ENCODE assay signal across 8 mouse cellular contexts in the genomic region with DNA sequence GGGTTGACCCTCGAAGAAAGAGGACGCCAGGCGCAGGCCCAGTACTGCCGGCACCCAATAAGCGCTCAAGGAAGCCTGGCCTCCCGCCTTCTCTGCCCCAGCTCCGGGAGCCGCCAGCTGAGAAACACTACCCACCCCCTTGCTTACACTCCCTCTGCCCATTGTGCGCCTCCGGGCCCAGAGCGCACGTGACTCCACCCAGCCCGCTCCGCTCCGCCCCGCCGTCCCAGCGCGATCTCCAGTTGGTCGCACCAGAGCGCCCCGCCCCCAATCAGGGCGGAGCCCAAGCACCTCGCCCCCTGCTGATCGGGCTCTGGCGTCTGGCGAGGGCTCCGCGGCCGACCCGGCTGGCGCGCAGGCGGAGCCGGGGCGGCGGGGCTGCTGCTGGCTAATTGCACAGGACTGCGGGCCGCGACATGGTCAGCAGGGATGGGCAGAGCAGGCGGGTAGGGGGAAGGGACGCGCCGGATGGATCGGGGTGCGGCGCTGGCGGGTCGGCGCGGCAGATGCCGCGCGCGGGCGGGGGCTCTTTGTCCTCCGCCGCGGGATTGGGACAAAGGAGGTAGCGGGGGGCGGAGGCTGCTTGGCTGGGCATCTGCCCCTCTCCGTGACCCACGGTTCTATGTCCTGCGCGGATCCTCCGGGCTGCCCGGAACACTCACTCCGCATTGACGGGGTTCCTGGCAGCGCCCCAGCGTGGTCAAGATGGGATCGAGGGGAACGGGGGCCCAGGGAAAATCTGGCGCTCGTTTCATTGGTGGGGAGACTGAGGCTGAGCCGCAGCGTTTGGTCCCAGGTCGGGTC. TPM values are rescaled to one million over a fixed set of nuclear protein-coding genes. Genes with fewer than 3 reads are reported as not detected.
DNase-seq lines count a peak whose midpoint lies in the region; ATAC-seq and TF ChIP-seq lines count a peak whose summit lies in the region.

A gene (minus strand): TSS at position 129 of the 804 bp plus-strand sequence.

- peak; percentile 97 for ATAC-seq in forebrain, embryonic 15.5 days (replicated peaks)
- peak; percentile 85 for ATAC-seq in neutrophil, adult 5-6 weeks (ENCODE audit: extremely low read depth, insufficient number of reproducible peaks, low FRiP score, poor library complexity, severe bottlenecking)

- peak within 1 kb of the TSS; percentile 74 for H3K4me2 ChIP-seq in forebrain, embryonic 15.5 days (replicated peaks)

- in situ Hi-C loops in ES-E14 (cut with MboI; ENCODE audit: low sequenced_read_pairs in 2 of 2, unreplicated experiment in 2 of 2): no loop called here

- no peak within 1 kb of the TSS for H3K27ac ChIP-seq in ES-E14 (ENCODE audit: insufficient read depth, low read depth, low read length, poor library complexity, severe bottlenecking)
- H3K27ac ChIP-seq in forebrain, embryonic 15.5 days (replicated peaks): peak within 1 kb of the TSS; percentile 98

- H3K9ac ChIP-seq in ES-E14 (ENCODE audit: insufficient read depth, low read depth, low read length, poor library complexity, severe bottlenecking): peak within 1 kb of the TSS; percentile 91
- peak within 1 kb of the TSS; percentile 98 for H3K9ac ChIP-seq in forebrain, embryonic 15.5 days (replicated peaks)

- peak within 1 kb of the TSS; percentile 96 to 100 for H3K4me3 ChIP-seq in ES-E14 (ENCODE audit: insufficient read depth in 1 of 2, low read depth in 1 of 2, low read length in 2 of 2, poor library complexity in 1 of 2, severe bottlenecking in 1 of 2)
- peak within 1 kb of the TSS; percentile 84 for H3K4me3 ChIP-seq in forebrain, embryonic 15.5 days
- H3K4me3 ChIP-seq in lung, adult 2 months (replicated peaks; ENCODE audit: extremely low read depth, low read depth, low read length): peak within 1 kb of the TSS; percentile 81

- no peak for TF ChIP-seq CTCF in lung, adult 2 months (IDR thresholded peaks at IDR 0.05; ENCODE audit: insufficient read depth, low read length)

- DNase-seq in ES-E14 (ENCODE audit: low read depth, low spot score): peak; percentile 95
- peak; percentile 97 for DNase-seq in cerebellum, adult 11-12 months
- DNase-seq in heart, postnatal 25 days (ENCODE audit: low spot score): peak; percentile 97
- DNase-seq in layer of hippocampus, adult 18-20 months (ENCODE audit: low spot score in 2 of 2): peak; percentile 96 to 97
- peak; percentile 95 for DNase-seq in lung, adult 2 months
- peak; percentile 97 for DNase-seq in thymus, adult 18-20 months

- no peaks in the 10 kb centered on the region for H3K27me3 ChIP-seq in forebrain, embryonic 15.5 days

- TF ChIP-seq POLR2A in lung, adult 2 months (IDR thresholded peaks at IDR 0.05; ENCODE audit: borderline replicate concordance, extremely low read depth, low read depth, low read length): peak; percentile 71

- peaks cover 0 to 2% of the 10 kb centered on the region in 2 experiments; a peak in 1 of 4 replicates for H3K4me1 ChIP-seq in ES-E14 (ENCODE audit: control insufficient read depth in 2 of 2, insufficient read depth in 2 of 2, low read length in 2 of 2, poor library complexity in 1 of 2)
- peaks cover 64% of the 10 kb centered on the region for H3K4me1 ChIP-seq in forebrain, embryonic 15.5 days
- H3K4me1 ChIP-seq in lung, adult 2 months (ENCODE audit: control insufficient read depth, insufficient read depth, low read length): peaks cover 16% of the 10 kb centered on the region

- under 1% methylated on average over 77 of the region's 78 CpGs for WGBS in forebrain, embryonic 15.5 days
- under 1% methylated on average over 78 of the region's 78 CpGs for WGBS in lung, adult 2 months

- intact Hi-C loops in heart, postnatal 25 days (cut with DNase I): loop anchor here (2.0 kb wide), 1 partner anchor 21 kb away; no protein-coding TSS in a partner anchor

- no peaks in the 10 kb centered on the region for H3K36me3 ChIP-seq in ES-E14 (ENCODE audit: control insufficient read depth, insufficient read depth, low read length, poor library complexity, severe bottlenecking)
- H3K36me3 ChIP-seq in forebrain, embryonic 15.5 days: 0 out of 2 replicates have a peak, but pooled peaks cover 1% of the 10 kb centered on the region

- H3K9me3 ChIP-seq in ES-E14 (ENCODE audit: control insufficient read depth, insufficient read depth, low read depth, low read length): no peaks in the 10 kb centered on the region
- H3K9me3 ChIP-seq in forebrain, embryonic 15.5 days: no peaks in the 10 kb centered on the region

TF ChIP-seq in ES-E14, 5 proteins besides CTCF, POLR2A, EP300 and RAD21:
- TF ChIP-seq CHD2 (IDR thresholded peaks at IDR 0.05; ENCODE audit: low read depth, low read length) (no peak), HCFC1 (IDR thresholded peaks at IDR 0.05; ENCODE audit: borderline replicate concordance, insufficient read depth, low read length) (no peak), ZNF384 (IDR thresholded peaks at IDR 0.05; ENCODE audit: low read depth, low read length) (no peak), MAFK (IDR thresholded peaks at IDR 0.05; ENCODE audit: insufficient read depth, low read depth, low read length) (no peak), ZC3H11A (IDR thresholded peaks at IDR 0.05; ENCODE audit: borderline replicate concordance, low read depth, low read length) (no peak)

RNA-seq across cellular contexts. Expression of the gene that starts here (rescaled TPM):
- 23.1 and 25.9 TPM in 2 replicates for total RNA-seq in ES-E14 (2012; rRNA removed)
- polyA plus RNA-seq in forebrain, embryonic 15.5 days (2015; fragmentation: Nextera tagmentation; extraction: Ambion mirVana): 48.2 and 48.5 TPM in 2 replicates
- total RNA-seq in heart, postnatal 25 days (2021): 10 to 100 TPM; 21.7 to 24.2 TPM
- 10 to 100 TPM; 12.4 to 16.0 TPM for total RNA-seq in layer of hippocampus, adult 18-20 months (2021)
- 207 and 215 TPM in 2 replicates for polyA plus RNA-seq in lung, adult 2 months (2012; rRNA removed)
- total RNA-seq in neutrophil, adult 5-6 weeks (2017): 208 and 209 TPM in 2 replicates
